Mouse (Mus musculus): Measurements from ENCODE around the gene Gm13212. TPM values are rescaled to one million over a fixed set of nuclear protein-coding genes. Genes with fewer than 3 reads are reported as not detected.
"Not testable (repeated sequence)": the region's sequence is repeated elsewhere in the genome, so short reads cannot be mapped to it uniquely, and the experiment has no call there.

The Gm13212 gene
- polyA plus RNA-seq, 1 experiment from 2014 or later = 55.5 TPM

DNA sequence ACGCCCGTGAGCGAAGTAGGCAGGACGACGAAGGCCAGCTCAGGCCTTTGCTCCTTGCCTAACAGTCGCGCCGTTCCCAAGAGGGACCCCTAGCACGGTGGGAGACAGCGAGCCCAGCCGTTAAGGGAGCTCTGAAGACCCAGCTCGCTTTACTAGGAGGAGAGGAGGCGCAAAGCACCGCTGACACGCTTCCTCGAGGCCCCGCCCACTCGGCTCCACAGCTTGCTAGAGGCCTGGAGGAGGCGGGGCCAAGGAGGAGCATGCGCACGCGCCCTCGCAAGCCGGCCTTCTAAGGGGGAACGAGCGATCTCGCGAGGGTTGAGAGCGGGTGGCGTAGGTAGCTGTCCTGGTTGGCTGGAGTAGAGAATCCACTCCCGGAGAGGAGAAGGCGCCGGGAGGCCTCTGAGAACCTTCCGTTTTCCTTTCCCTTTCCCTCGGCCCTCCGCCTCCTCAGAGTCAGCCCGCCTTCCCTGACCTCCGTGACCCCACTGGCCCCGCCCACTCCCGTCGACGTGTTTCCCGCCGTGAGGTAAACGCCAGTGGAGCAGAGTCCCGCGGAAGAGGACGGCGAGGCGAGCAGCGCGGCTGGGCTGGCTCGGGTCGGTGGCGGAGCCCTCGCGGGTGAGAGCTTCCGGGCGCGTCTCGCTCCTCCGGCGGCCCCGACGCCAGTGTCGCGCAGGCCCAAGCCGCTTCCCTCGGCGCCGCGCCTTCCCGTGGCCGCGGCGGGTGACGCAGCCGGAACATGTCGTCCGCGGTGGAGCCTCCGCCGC lies 55.6 kb downstream of the Gm13212 start:
- H3K27ac ChIP-seq; H3K79me2 ChIP-seq (ENCODE audit: inconsistent target); H3K4me3 ChIP-seq (ENCODE audit: inconsistent target); H3K36me3 ChIP-seq (ENCODE audit: inconsistent target): not testable (repeated sequence)
- 46% methylated on average over 55 of the region's 83 CpGs for WGBS (ENCODE audit: missing documents)

DNA sequence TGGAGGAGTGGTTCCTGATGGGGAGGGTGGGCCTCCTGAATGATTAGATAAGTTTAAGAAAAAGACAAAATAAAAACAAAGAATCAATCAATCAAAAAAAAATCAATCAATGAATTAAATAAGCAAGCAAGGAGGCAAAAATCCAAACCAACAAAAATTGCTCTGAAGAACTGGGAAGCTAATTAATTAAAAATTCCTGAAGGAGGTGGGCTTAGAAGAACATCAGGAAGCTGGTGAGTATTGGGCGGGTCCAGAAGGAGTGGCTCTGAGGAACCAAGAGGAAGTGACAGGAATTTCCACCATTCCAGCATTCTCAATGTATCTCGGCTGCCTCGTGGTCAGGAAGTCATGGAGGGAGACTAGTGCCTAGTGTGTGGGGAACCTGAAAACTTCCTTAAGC lies 85.4 kb downstream of the Gm13212 start, which contains the start of gene Zfp980:
Zfp980 (plus strand) TSS at position 301 of the 400 bp plus-strand sequence.
- H3K4me3 ChIP-seq (ENCODE audit: inconsistent target); H3K79me2 ChIP-seq (ENCODE audit: inconsistent target); H3K27ac ChIP-seq; H3K36me3 ChIP-seq (ENCODE audit: inconsistent target): not testable (repeated sequence)
- 61% methylated on average over 2 of the region's 3 CpGs for WGBS (ENCODE audit: missing documents)

DNA sequence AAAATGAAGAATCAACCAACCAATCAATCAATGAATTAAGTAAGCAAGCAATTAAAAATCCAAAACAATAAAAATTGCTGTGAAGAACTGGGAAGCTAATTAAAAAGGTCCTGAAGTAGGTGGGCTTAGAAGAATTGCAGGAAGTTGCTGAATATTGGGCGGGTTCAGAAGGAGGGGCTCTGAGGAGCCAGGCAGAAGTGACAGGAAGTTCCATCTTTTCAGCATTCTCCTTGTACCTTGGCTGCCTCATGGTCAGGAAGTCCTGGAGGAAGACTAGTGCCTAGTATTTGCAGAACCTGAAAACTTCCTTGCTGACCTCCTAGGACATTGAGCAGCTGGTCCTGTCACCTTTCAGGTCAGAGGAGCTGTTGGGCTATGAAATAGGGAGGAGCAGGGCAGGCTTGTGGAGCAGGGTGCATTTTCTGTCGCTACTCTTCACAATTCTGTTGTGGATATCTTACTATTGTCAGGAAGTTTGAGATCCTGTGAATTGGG lies 89.4 kb downstream of the Gm13212 start:
- not testable (repeated sequence) for H3K4me3 ChIP-seq (ENCODE audit: inconsistent target); H3K36me3 ChIP-seq (ENCODE audit: inconsistent target); H3K79me2 ChIP-seq (ENCODE audit: inconsistent target); H3K27ac ChIP-seq
- 60% methylated on average over 2 of the region's 2 CpGs for WGBS (ENCODE audit: missing documents)

Other genes with a start within 250 kb of the Gm13212 start
- gene Zfp990, start 74.4 kb upstream of the Gm13212 start, polyA plus RNA-seq (2018) = not detected in 3 replicates
- gene Zfp980, start 85.5 kb downstream of the Gm13212 start, polyA plus RNA-seq (2018) = not detected in 3 replicates